Mouse (Mus musculus): Measurements from ENCODE around the gene Ctps. TPM values are rescaled to one million over a fixed set of nuclear protein-coding genes. Genes with fewer than 3 reads are reported as not detected.
"Not testable (repeated sequence)": the region's sequence is repeated elsewhere in the genome, so short reads cannot be mapped to it uniquely, and the experiment has no call there.

Gene Ctps
- total RNA-seq (2021): 10 to 100 TPM; 19.7 to 24.4 TPM
- long read RNA-seq, experiment 1, transcript Ctps-201 (19 exons, 2,705 nt): major isoform, 60 of 73 reads
- long read RNA-seq, experiment 1, partial matches to known transcripts: 5 of 73 reads
- long read RNA-seq, experiment 1, other reads (novel, unspliced or antisense): 8 of 73 reads
- long read RNA-seq, experiment 2, transcript Ctps-201 (19 exons, 2,705 nt): major isoform, 27 of 34 reads
- long read RNA-seq, experiment 2, partial matches to known transcripts: 2 of 34 reads
- long read RNA-seq, experiment 2, other reads (novel, unspliced or antisense): 5 of 34 reads

DNA sequence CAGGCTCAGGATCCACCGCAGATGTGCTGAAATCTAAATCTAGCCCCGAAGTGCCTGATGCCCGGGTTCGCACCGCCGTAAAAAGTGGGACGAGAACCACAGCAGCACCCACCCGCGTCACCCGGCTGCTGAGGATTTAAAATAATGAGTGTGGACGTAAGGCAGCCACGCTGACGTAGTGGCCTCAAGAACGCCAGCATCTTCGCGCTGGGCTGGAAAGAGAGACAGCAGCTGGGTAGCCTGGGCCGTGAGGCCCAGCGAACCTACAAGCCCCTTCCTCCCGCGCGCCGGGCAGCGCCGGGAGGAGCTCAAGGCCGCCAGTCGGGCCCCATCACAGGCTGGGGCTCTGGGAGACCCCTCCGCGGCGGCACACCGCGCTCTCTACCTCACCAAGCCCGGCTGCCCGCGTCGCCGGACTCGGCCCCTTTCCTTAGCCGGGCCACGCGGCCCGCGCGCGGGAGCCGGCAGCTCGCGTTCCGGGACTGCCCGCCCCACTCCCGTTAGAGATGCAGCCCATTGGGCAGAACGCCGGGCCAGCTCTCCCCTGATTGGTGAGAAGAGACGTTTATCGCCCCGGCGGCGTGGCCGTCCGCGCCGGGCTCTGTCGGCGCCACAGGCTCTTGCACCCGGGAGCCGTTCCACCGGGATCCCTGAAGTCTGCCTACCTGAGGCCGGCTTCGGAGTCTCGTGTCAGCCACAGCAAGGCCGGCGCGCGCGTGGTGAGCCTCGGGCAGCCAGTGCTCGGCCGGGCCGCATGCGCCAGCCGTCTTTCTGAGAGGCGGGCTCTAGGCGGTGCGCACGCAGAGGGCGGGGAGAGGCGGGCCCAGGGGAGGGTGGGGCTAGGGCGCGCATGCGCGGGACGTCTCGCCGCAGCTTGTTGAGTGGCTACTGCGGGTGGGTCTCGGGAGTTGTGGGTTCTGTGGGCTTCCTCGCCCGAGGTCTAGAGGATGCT lies at the start of gene Ctps:
Ctps (minus strand) TSS at position 791 of the 952 bp plus-strand sequence.
- DNase-seq: peak; percentile 96

DNA sequence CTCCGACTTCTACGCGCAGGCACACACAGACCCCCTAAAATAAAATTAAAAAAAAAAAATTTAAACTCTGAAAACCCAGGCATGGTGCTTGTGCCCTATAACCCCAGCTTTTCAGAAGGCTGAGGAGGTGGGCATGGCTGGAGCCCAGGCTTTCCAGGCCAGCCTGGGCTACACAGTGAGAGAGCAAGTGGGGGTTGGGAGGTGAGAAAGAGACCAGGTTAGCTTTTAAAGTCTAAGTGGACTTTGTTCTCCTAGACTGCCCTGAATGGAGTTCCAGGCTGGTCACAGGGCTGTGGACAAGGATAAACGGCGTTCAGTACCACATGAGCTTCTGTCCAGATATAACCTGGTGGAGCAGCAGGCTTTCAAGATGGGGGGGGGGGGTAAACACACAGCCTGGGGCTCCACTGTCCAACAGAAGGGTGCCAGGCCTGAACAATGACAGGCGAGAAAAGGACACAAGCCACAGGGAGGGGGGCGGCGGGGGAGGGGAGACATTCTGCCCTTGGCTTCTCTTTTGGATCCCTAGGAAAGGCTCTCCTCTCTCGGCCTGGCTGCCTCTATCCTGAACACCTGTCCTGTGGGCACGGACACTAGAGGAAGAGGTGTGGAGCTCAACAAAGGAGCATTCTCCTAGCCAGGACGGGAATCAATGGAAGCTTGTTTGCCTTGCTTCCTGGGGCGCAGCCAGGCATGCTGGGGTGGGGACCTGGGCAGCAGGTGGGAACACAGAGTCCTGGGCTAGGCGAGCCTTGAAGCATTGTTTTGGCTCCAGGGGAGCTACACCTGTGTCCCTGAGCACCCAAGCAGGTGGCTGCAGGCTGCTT lies 46.3 kb upstream of the Ctps start:
- DNase-seq: no peak

DNA sequence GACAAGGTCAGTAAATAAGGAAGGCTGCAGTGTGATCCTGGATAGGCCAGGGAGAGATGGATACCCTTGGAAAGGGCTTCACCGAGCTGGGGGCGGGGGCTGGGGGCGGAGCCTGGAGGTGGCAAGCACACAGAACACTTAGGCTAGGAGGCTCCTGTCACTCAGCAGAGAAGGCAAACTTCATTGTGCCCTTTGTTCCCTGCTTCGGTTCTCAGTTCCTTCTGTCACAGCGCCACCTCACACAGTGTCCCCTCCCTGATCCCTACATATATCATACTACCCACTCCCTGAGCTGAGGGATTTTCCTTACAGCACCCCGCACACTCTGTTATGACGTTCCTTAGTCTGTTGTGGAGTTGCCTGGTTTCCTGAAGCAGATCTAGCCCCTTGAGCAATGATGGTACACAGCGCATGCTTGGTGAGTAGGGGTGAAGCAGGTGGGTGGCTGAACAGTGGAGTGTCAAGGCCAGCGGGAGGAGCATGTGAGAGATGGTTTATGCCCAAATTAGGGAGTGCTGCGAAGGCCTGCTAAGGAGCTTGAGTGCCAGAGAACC lies 45.5 kb upstream of the Ctps start:
- DNase-seq: peak; percentile 38

DNA sequence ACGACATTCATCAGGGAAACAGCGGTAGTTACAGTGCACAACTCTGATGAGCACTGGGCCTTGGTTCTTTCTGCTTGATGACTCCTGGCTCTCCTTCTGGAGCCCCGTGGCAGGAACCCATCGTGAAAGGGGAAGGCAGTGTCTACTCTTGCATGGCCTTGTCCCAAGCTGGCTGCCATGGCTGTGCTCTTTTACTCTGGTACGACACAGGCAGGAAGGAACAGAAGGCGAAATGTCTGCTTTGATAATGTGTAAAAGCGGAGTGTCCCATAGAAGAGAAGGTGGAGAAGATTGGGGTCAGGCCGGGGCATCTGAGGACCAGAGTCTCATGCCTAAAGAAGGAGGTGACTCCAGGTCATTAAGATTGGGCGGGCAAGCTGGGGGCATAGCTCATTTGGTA lies 44.6 kb upstream of the Ctps start:
- no peak for DNase-seq

DNA sequence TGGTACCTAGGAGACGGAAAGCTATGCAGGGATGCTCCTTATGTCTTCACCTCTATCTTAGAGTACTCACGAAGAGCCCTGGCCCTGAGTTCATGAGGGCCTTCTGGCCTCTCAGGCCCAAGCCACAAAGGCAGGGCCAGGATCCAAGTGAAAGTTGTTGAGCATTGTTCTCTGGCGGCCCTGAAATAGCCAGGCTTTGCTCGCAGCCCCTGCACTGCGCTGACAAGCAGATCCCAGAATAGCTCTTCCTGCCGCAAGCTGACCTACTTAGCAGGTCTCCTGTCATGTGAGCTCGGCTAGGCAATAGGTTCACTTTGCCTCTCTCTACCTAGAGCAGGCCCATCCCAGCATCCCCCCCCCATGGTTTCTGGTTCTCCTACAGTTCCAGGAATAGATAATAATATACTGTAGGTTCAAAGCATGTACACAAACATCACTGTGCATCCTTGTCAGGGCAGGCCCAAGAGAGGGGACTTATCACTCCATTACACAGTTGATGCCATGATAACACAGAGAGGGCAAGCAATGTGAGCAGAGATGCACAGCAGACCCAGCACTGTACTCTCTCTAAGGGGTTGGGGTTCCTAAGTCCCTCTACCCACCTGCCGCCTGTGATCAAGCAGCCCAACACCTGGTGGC lies 43.7 kb upstream of the Ctps start:
- DNase-seq: peak; percentile 47

DNA sequence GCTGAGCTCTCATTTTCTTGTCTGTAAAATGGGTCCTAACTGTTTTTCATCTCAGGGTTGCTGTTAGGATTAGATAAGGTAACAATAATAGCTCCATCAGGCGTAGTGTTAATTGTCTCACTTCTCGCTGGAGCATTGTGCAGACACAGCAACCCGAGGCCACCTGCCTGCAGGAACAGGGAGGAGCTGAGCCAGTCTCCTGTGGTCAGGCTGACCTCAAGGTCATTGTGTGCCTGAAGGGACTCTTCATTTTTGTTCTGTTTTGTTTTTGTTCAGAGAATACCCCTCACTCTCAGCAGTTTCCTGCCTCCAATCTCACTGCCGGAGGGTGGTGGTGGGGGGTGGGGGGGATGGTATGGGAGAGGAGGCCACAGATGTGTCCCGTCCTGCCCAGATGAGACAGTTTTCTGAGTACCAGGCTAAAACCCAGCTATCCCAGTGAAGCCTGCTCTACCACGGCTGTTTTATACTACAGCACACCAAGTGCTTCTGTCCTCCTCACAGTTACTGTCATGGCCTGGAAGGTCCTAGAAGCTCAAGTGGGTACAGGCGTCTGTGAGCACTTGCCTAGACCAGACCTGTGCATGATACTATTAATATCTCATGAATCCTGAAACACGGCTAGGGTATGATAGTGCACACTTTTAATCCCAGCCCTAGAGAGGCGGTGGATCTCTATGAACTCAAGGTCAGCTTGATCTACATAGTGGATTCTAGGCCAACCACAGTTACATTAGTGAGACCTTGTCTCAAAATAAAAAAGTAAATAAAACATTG lies 42.4 kb upstream of the Ctps start:
- DNase-seq: no peak

DNA sequence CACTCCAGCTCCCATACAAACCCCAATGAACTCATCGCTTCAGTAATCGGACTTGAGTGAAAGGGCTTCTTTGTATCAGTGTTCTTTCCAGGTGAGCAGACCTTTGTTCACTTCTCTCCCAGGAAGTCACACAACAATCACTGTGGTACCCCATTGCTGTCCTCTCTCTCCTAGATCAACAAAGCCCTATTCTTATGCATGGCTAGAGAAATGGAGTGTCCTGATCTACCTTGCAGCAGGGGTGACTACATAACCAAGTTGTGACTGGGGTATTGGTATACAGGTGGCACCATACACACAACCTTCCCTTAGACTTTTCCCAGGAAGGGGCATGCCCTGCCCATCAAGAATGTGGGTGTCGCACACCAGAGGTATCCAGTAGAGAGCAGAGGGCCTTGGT lies 40.9 kb upstream of the Ctps start:
- no peak for DNase-seq

DNA sequence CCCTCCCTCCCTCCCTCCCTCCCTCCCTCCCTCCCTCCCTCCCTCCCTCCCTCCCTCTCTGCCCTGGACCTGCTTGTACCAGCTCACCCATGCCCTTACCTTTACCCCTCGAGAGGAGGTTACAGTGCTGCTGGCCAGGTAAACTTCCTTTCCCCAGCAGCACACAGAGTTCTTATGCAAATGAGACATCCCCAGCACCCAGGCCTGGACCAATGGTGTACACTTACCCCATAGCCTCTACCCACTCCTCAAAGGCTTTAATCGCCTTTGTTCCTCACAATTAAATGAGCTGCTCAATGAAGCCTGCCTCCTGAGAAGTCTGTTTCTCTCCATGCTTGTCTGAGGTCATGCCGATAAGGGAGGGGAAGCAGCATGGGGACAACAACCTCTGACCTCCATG lies 36.9 kb upstream of the Ctps start:
- DNase-seq: no peak

DNA sequence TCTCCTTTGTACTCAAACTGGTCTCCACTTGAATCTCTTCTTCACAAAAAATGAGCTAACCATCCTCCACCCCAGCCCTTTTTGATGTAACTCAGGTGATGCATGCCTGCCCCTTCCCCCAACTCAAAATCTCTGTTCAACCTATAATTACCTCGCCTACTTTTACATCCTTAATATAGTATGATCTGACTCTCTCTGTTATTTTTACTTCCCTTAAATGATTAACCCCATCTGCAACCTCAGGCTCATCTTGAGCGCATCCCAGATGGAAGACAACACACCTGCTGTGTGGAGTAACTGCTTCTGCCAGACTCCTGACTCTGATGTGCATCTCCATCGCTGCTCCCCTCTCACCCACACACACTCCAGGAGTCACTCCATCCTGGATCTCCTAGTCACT lies 32.6 kb upstream of the Ctps start:
- DNase-seq: no peak

DNA sequence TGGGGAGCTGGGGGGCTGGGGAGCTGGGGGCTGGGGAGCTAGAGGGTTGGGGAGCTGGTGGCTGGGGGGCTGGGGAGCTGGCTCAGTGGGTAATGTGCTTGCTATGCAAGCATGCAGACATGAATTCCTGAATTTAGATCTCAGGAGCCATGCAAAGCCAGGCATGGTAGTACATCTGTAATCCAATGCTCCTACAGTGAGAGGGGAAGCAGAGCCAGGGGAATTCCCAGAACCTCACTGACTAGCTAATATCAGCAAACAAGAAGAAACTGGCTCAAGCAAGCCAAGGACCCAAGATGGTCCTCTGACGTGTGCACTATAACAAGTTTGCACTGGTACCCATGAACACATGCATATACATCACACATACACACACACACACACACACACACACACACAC lies 31.7 kb upstream of the Ctps start:
- DNase-seq: no peak

DNA sequence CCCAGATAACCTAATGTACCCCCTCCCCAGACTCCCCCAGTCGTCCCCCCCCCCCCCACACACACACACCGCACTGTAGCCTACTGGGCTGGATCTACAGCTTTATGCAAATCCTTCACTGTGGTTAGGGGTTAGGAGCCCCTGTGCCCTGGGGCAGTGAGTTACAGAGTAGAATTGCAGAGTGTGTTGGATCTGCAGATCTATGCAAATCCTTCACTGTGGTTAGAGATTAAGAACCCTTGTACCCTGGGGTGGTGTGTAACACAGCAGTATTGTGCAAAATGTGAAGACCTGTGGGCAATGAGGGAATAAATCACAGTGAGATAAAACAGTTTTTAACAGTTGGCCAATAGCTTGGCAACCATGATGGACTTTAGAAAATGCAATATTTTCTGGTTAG lies 28.8 kb upstream of the Ctps start:
- no peak for DNase-seq

DNA sequence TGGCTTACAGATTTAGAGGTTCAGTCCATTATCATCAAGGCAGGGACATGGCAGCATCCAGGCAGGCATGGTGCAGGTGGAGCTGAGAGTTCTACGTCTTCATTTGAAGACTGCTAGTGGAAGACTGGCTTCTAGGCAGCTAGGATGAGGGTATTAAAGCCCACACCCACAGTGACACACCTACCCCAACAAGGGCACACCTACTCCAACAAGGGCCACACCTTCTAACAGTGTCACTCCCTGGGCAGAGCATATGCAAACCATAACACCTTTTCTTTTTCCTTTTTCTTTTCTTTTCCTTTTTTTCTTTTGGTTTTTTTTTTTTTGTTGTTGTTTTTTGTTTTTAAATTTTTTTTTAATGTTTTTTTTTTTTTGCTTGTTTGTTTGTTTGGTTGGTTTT lies 26.1 kb upstream of the Ctps start:
- not testable (repeated sequence) for DNase-seq

DNA sequence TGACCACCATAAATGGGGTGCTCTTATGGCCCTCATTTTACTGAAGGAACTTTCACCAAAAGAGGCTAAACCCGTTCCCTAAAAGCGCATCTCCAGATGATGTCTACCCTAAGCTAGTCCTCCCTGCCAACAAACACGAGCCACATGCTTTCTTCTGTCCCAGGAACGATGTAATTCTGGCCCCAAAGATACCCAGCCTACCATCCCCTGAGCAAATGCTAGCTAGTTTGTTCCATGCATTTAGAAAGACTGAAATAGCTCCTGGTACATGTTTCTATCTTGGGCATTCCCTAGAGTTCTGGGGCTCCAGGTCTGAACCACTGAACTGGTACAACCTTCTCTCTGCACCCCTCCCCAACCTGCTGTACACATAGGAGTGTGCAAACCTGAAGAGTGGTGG lies 20.9 kb upstream of the Ctps start:
- DNase-seq: no peak

DNA sequence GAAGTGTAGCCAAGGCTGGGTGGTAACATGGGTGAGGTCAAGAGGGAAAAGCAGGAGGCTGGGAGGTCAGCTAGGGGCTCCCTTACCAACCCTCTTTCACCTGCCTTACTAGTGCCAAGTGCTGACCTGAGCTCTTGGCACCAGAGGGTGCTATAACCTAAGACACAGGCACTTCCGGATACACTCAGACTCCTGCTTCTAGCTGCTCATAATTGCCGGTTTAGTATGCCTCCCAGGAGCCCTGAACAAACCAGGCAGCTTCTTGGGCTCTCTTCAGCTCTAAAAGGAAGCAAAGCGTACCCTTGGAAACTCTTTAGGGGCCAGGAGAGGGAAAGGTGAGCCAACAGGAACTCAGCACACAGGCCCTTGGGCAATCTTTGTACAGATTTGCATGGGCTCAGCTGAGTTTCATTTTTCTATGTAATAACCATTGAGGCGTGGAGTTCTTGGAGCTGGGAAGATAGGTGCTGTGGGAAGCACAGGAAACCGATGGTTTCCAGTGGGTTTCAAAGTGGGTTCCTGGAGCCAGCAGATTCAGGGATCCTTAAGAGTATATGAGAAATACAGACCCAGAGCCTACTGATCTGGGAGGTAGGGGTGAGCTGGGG lies 19.8 kb upstream of the Ctps start:
- peak; percentile 21 for DNase-seq

DNA sequence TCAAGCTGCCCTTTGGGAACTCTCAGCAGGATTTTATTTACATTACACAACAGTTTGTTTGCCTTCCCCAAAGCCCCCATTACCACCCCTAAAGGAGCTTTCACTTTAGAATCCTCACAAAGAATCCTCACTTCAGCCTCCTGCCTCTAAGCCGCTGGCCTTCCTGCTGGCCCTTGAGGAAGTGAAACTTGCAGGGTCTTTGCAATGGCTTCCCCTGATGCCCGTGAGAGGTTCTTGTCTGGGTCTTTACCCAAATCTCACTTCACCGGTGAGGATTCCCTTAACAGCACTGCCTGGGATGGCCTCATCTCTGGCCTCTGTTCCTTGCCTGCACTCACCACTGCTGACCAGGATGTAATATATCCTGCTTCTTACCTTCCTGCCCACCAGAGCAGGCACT lies 19.0 kb upstream of the Ctps start:
- no peak for DNase-seq

DNA sequence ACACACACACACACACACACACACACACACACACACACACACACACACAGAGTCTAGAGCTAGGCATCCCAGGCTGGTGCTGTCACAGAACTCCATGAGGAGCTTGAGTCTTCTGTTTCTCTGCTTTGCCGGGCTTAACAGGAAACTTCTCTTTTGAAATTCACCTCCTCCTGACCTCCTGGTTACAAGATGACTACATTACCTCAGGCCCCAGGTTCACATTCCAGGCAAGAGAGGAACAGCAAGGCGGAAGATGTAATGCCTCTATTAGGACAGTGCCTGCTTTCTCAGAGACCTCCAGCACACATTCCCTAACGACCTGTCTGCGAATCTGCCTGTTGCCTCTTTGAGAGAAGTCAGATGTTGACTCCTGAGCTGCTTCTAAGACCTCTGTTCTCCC lies 18.4 kb upstream of the Ctps start, which contains the start of gene Gm8439:
Gm8439 (plus strand) TSS at position 301 of the 400 bp plus-strand sequence.
- no peak for DNase-seq

DNA sequence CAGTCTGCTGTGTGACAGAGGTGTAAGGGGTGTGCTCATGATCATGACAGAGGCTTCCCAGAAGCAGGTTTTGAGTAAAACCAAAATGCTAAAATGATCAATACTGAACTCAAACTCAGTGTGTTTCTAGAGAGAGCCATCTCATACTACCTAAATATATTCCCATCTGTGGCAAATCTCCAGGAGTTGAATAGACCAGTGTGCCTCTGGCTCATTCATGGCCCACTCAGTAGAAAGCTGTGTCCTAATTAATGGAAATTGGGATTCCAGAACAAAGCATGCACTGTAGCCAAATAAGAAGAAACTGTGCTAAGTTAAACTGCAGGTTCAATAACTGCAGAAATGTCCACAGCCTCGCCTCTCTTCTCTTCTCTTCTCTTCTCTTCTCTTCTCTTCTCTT lies 16.9 kb upstream of the Ctps start:
- no peak for DNase-seq

DNA sequence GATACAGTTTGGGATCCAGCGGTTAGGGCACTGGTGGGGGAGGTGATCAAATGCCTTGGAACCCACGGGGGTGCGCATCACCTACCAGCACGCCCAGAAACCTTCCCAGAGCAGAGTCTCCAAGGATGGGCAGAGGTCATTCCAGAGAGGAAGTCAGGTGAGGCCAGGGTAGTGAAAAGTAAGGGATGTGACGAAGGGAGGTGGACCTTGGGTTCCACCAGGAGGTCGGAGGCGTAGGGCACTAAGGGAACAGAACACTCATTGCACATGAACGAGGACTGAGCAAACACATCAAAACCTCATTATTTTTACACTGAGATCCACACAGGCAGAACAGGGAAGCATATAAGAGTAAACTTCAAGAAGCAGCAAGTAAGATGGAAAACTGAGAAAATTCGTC lies 11.6 kb upstream of the Ctps start:
- no peak for DNase-seq

DNA sequence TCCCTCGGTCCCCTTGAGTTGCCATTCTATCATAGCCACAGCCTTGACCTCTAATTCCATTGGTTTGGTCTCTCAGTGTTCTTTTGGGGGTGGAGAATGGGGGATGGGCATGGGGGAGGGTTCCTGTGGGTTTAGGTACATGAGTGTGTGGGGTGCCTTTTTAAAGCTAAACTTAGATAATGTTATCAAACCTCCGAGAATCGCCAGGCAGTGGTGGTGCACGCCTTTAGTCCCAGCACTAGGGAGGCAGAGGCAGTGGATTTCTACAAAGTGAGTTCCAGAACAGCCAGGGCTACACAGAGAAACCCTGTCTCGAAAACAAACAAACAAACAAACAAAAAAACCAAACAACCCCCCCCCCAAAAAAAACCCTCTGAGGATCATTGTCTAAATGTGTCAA lies 10.8 kb upstream of the Ctps start:
- no peak for DNase-seq

DNA sequence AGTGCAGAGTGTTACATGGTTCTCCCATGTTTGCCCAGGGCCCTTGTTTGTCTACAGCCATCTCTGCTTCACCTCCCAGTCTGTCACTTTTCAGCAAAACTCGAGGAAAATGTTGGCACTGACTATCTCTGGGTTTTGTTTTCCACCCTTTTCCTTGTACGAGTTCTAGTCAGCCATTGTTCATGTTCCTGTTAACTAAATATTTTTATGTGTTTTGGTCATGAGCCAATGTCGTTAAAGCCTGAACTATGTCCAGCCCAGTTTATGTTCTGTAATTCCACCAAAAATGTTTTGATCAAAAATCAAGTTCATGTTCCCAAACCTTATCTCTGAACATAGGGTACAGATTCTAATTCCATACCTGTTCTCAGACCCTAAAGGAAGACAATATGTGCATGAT lies 1.6 kb upstream of the Ctps start:
- DNase-seq: no peak

DNA sequence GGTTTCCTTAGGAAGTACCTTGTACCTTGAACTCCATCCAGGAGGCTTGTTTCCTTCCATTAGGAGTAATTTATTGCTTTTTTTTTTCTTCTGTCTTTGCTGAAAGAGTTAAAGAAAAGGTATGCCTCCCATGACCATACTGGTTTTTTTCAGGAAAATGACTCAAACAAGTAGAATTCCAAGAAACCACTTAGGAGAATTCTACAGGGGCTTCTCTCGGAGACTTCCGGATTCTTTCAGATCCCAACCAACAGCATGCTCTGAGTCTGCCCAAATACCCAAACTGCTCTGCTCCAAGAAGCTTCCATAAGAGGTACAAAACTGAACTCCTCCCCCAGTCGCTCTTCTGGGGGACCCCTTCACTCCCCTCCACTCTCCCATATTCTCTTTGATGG lies 991 bp upstream of the Ctps start:
- DNase-seq: no peak
